Mouse (Mus musculus) bone marrow, adult 2 months (tissue): ENCODE results near the gene Suco.

Source experiments
- CTCF ChIP-seq: fragments of 200-500 bp; IDR thresholded peaks from 2 replicates; pipeline ENCODE4 v1.5.1; 2011; ENCODE audit warnings: low read length, control low read depth; ENCODE audit not compliant: control insufficient read depth, insufficient read depth
- POLR2A ChIP-seq: fragments of 200-500 bp; IDR thresholded peaks from 2 replicates; pipeline ENCODE4 v1.6.1; 2011; ENCODE audit warnings: low read depth, mild to moderate bottlenecking, control low read depth, low read length, borderline replicate concordance; ENCODE audit not compliant: control insufficient read depth

DNA sequence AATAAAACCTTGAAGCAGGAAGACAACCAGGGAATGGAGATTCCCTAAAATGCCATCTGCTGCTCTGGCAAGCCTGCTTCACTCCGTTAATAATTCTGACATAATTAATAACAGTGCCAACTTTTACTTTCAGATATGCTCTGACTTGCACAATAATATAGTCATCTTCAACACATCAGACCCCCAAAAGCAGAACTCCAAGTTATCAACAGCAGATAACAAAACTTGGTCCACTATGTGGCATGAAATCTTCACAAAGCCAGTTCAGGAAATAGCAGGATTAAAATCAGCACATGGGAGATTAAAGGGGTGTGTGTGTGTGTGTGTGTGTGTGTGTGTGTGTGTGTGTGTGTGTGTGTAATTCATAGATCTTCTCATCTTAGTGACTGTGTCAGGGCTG lies 9.3 kb upstream of the Suco start:
- no peak for TF ChIP-seq CTCF
- no peak for TF ChIP-seq POLR2A
